Mouse (Mus musculus) liver, postnatal 0 days (tissue): ENCODE measurements around the gene Ifi208.

ENCODE experiments used
- CTCF ChIP-seq: sonication (generic); IDR thresholded peaks from 2 replicates; pipeline ENCODE4 v1.5.1; 2016; ENCODE audit warnings: antibody characterized with exemption, low read depth
- EP300 ChIP-seq: IDR thresholded peaks from 2 replicates; pipeline ENCODE4 v1.6.1; 2016; ENCODE audit warnings: antibody characterized with exemption, low read depth, mild to moderate bottlenecking

GRCm38 (mm10) chr1:173626686-173627085 lies 46.8 kb upstream of the Ifi208 start:
- TF ChIP-seq CTCF: no peak
- TF ChIP-seq EP300: no peak
